ENCODE assay signal across 27 mouse cellular contexts in genomic region chr1:186977801-186978200, GRCm38 (mm10). TPM values are rescaled to one million over a fixed set of nuclear protein-coding genes. Genes with fewer than 3 reads are reported as not detected.
DNase-seq lines count a peak whose midpoint lies in the region; ATAC-seq and TF ChIP-seq lines count a peak whose summit lies in the region.
"Had no signal": no experiment of that assay in that cellular context is flagged by ENCODE, and none has a peak within 500 bp of the region (broad histone marks: within the 10 kb centered on the region; RNA-seq: fewer than 3 reads in every experiment).

No protein-coding gene starts in this region.

- H3K9ac ChIP-seq in hindbrain, embryonic 16.5 days (ENCODE audit: low read depth, low read length) = no peak overlapping the region
- no peak overlapping the region for H3K9ac ChIP-seq in midbrain, embryonic 16.5 days (ENCODE audit: low read depth, low read length)
- H3K9ac ChIP-seq: embryonic facial prominence, embryonic 12.5 days; forebrain, embryonic 13.5 days; forebrain, embryonic 15.5 days had no signal

- peak overlapping the region; percentile 13; the same call in 1 of the 2 replicates for H3K27ac ChIP-seq in hindbrain, embryonic 10.5 days
- no peak overlapping the region for H3K27ac ChIP-seq in hindbrain, embryonic 16.5 days (ENCODE audit: low read depth, low read length)
- H3K27ac ChIP-seq in midbrain, embryonic 10.5 days (replicated peaks) = peak overlapping the region; percentile 49; the same call in 1 of the 2 replicates
- no peak overlapping the region for H3K27ac ChIP-seq in midbrain, embryonic 16.5 days (ENCODE audit: low read length)
- H3K27ac ChIP-seq in kidney, adult 2 months (ENCODE audit: insufficient read depth, low read depth, low read length) = no peak overlapping the region
- H3K27ac ChIP-seq: embryonic facial prominence, embryonic 10.5 days; embryonic facial prominence, embryonic 12.5 days; forebrain, embryonic 13.5 days; forebrain, embryonic 15.5 days had no signal

- no peaks in the 10 kb centered on the region for H3K27me3 ChIP-seq in hindbrain, embryonic 10.5 days (ENCODE audit: insufficient read depth, poor library complexity, severe bottlenecking)
- H3K27me3 ChIP-seq in hindbrain, embryonic 16.5 days (replicated peaks; ENCODE audit: control insufficient read depth, insufficient read depth, low read length) = no peaks in the 10 kb centered on the region
- no peaks in the 10 kb centered on the region for H3K27me3 ChIP-seq in midbrain, embryonic 10.5 days (ENCODE audit: low read depth, poor library complexity, severe bottlenecking)
- no peaks in the 10 kb centered on the region for H3K27me3 ChIP-seq in midbrain, embryonic 16.5 days (ENCODE audit: control insufficient read depth, insufficient read depth, low read depth, low read length)
- H3K27me3 ChIP-seq in kidney, adult 2 months (replicated peaks; ENCODE audit: control insufficient read depth, insufficient read depth, low read length) = no peaks in the 10 kb centered on the region
- H3K27me3 ChIP-seq: CH12.LX; embryonic facial prominence, embryonic 12.5 days; forebrain, embryonic 13.5 days; forebrain, embryonic 15.5 days; Patski had no signal

- WGBS in hindbrain, embryonic 10.5 days = 86% methylated on average over 2 of the region's 2 CpGs
- WGBS in hindbrain, embryonic 16.5 days = 88% methylated on average over 2 of the region's 2 CpGs
- WGBS in midbrain, embryonic 10.5 days = 100% methylated on average over 2 of the region's 2 CpGs
- 90% methylated on average over 2 of the region's 2 CpGs for WGBS in midbrain, embryonic 16.5 days
- WGBS in kidney, adult 2 months = 94% methylated on average over 2 of the region's 2 CpGs

- H3K4me1 ChIP-seq in hindbrain, embryonic 10.5 days (replicated peaks) = peaks cover 33% of the 10 kb centered on the region
- H3K4me1 ChIP-seq in hindbrain, embryonic 16.5 days (ENCODE audit: control insufficient read depth, insufficient read depth, low read depth, low read length) = peaks cover 7% of the 10 kb centered on the region
- peaks cover 31% of the 10 kb centered on the region for H3K4me1 ChIP-seq in midbrain, embryonic 10.5 days
- H3K4me1 ChIP-seq in midbrain, embryonic 16.5 days (ENCODE audit: control insufficient read depth, insufficient read depth, low read length) = peaks cover 4% of the 10 kb centered on the region; the same call in 1 of the 2 replicates
- H3K4me1 ChIP-seq in kidney, adult 2 months (ENCODE audit: control insufficient read depth, insufficient read depth, low read length) = no peaks in the 10 kb centered on the region

- H3K9me3 ChIP-seq in hindbrain, embryonic 10.5 days = no peaks in the 10 kb centered on the region
- no peaks in the 10 kb centered on the region for H3K9me3 ChIP-seq in hindbrain, embryonic 16.5 days (ENCODE audit: control insufficient read depth, low read length)
- H3K9me3 ChIP-seq in midbrain, embryonic 10.5 days (replicated peaks) = no peaks in the 10 kb centered on the region
- no peaks in the 10 kb centered on the region for H3K9me3 ChIP-seq in midbrain, embryonic 16.5 days (replicated peaks; ENCODE audit: control insufficient read depth, low read length, poor library complexity, severe bottlenecking)
- H3K9me3 ChIP-seq: embryonic facial prominence, embryonic 10.5 days; embryonic facial prominence, embryonic 12.5 days; forebrain, embryonic 13.5 days; forebrain, embryonic 15.5 days had no signal

- no peak overlapping the region for H3K4me3 ChIP-seq in hindbrain, embryonic 10.5 days
- H3K4me3 ChIP-seq in hindbrain, embryonic 16.5 days (ENCODE audit: low read length) = no peak overlapping the region
- H3K4me3 ChIP-seq in midbrain, embryonic 10.5 days = no peak overlapping the region
- H3K4me3 ChIP-seq in midbrain, embryonic 16.5 days (ENCODE audit: low read depth, low read length) = no peak overlapping the region
- no peak overlapping the region for H3K4me3 ChIP-seq in kidney, adult 2 months (ENCODE audit: insufficient read depth, low read depth, low read length)
- H3K4me3 ChIP-seq: embryonic facial prominence, embryonic 10.5 days; embryonic facial prominence, embryonic 12.5 days; forebrain, embryonic 13.5 days; forebrain, embryonic 15.5 days had no signal

- no peak for TF ChIP-seq POLR2A in kidney, adult 2 months (IDR thresholded peaks at IDR 0.05; ENCODE audit: low read depth, low read length)

- ATAC-seq in hindbrain, embryonic 16.5 days = no peak
- ATAC-seq in midbrain, embryonic 16.5 days = no peak
- ATAC-seq: activated CD4-positive, CD25-positive, alpha-beta regulatory T cell, adult 4 months; CD4-positive, CD25-positive, alpha-beta regulatory T cell, adult 4 months; forebrain, embryonic 13.5 days; forebrain, embryonic 15.5 days; Patski had no signal

- no peak for DNase-seq in hindbrain, embryonic 10.5 days (ENCODE audit: low spot score)
- DNase-seq in midbrain, embryonic 10.5 days (ENCODE audit: low spot score) = no peak
- DNase-seq in A20 (ENCODE audit: low read depth, low spot score) = peak; percentile 71
- no peak for DNase-seq in kidney, adult 2 months
- DNase-seq: adrenal gland, adult 8-10 months; adrenal gland, postnatal 14 days; adrenal gland, postnatal 36 days; B cell, adult 2 months; cerebellum, adult 11-12 months; cerebellum, adult 2 months; cerebellum, adult 9-10 months; cerebellum, postnatal 10 days; cerebellum, postnatal 25 days had no signal

- TF ChIP-seq CTCF in kidney, adult 2 months (conservative IDR thresholded peaks at IDR 0.05; ENCODE audit: insufficient read depth, insufficient read length, low read depth, low read length) = no peak

- no peaks in the 10 kb centered on the region for H3K36me3 ChIP-seq in hindbrain, embryonic 10.5 days
- no peaks in the 10 kb centered on the region for H3K36me3 ChIP-seq in hindbrain, embryonic 16.5 days (ENCODE audit: control insufficient read depth, insufficient read depth, low read length)
- H3K36me3 ChIP-seq in midbrain, embryonic 10.5 days = no peaks in the 10 kb centered on the region
- no peaks in the 10 kb centered on the region for H3K36me3 ChIP-seq in midbrain, embryonic 16.5 days (ENCODE audit: control insufficient read depth, insufficient read depth, low read length)
- no peaks in the 10 kb centered on the region for H3K36me3 ChIP-seq in kidney, adult 2 months (ENCODE audit: control insufficient read depth, insufficient read depth, low read length)
- H3K36me3 ChIP-seq: embryonic facial prominence, embryonic 10.5 days; embryonic facial prominence, embryonic 12.5 days; forebrain, embryonic 15.5 days; G1E had no signal

- no peak overlapping the region for H3K4me2 ChIP-seq in hindbrain, embryonic 16.5 days (ENCODE audit: low read length)
- H3K4me2 ChIP-seq in midbrain, embryonic 16.5 days (ENCODE audit: low read length) = no peak overlapping the region
- H3K4me2 ChIP-seq: embryonic facial prominence, embryonic 12.5 days; forebrain, embryonic 13.5 days; forebrain, embryonic 15.5 days had no signal

RNA-seq across cellular contexts. Expression of gene D1Pas1, which starts 10.6 kb away (rescaled TPM):
- 0.20 and 0.25 TPM in 2 replicates for polyA plus RNA-seq in hindbrain, embryonic 10.5 days (2016; fragmentation: Nextera tagmentation; extraction: Ambion mirVana)
- 0.10 and 0.15 TPM in 2 replicates for polyA plus RNA-seq in hindbrain, embryonic 16.5 days (2015; fragmentation: Nextera tagmentation; extraction: Ambion mirVana)
- 0.15 and 0.27 TPM in 2 replicates for polyA plus RNA-seq in midbrain, embryonic 10.5 days (2016; fragmentation: Nextera tagmentation; extraction: Ambion mirVana)
- 0.10 and 0.13 TPM in 2 replicates for polyA plus RNA-seq in midbrain, embryonic 16.5 days (2015; fragmentation: Nextera tagmentation; extraction: Ambion mirVana)
- polyA plus RNA-seq in kidney, adult 2 months (2012; rRNA removed) = 0.05 TPM in 1 of 2 replicates, not detected in the other
- polyA plus RNA-seq: activated CD4-positive, CD25-positive, alpha-beta regulatory T cell, adult 4 months; CD4-positive, CD25-positive, alpha-beta regulatory T cell, adult 4 months; cortical plate, adult 2 months; embryonic facial prominence, embryonic 12.5 days; embryonic facial prominence, embryonic 14.5 days; forebrain, embryonic 11.5 days; forebrain, embryonic 13.5 days; forebrain, embryonic 15.5 days; G1E; Patski had no signal

Comparison
In these comparisons a context has a peak if more than half of its experiments do, and no peak if none do; other contexts are left out.
1. H3K27ac ChIP-seq: peak in hindbrain, embryonic 10.5 days (single experiment) and midbrain, embryonic 10.5 days (single experiment); none in hindbrain, embryonic 16.5 days (single experiment), midbrain, embryonic 16.5 days (single experiment) and kidney, adult 2 months (single experiment).